Mouse (Mus musculus): ENCODE measurements around the gene Satb1.

Gene Satb1

GRCm38 (mm10) chr17:51832900-51833577 lies at the start of gene Satb1:
Gene Satb1, minus strand, starts transcription at chr17:51833290.
- in situ Hi-C loops (cut with MseI, MboI) = loop anchor here in 1 of 2 experiments (25.0 kb wide), 1 partner anchor 629 kb away; no protein-coding TSS in a partner anchor

- in situ Hi-C loops (cut with MseI, MboI) = no loop called here
Observed at GRCm38 (mm10) chr17:51882566-51882965, 49.5 kb upstream of the Satb1 start.

DNA sequence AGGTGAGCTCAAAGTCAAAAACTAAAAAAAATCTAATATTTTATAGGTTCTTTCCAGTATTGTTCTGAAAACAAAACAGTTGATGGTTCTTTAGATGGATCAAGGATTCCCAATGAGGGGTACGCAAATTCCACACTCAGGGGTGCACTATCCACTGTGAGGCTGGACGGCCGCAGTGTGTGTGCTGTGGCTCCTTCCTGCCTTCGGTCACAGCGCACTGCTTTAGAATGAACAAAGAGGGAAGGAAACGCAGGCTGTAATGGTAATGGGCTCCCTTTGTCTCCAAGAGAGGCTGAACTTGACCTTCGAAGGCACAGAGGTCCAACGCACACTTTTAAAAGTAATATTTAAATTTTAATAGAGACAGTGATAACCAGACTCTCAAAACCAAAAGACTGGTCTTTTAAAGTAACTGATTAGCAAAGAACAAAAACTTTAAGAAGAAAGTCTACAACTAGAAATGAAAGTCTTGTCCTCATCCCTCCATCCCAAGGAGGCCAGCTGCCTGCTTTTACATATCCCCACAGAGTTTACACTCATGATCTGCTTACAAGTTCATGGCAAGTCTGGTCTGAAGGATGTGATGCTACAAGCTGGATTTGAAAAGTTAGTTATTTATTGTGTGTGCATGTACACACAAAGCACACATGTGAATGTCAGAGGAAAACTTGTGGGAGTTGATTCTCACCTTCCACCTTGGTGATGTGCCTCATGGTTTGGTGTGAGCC lies 48.0 kb upstream of the Satb1 start:
- in situ Hi-C loops (cut with MseI, MboI) = no loop called here

DNA sequence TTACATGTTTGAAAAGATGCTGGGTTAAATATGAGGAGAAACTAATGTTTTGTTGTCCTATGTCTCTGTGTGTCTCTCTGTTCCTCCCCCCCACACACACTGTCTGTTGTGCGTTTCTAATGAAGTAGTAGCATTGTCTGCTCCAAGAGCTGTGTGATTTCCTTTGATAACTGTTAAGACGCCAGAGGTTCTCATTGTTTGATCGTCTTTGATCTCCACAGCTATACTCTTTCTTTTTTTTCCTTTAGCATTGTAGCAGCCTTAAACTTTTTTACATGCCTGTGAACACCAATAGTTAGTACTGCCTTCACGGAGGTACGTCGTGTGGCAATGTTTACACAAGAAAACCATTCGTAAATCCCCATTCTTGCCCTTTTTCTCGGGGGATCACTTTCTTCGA lies 47.1 kb upstream of the Satb1 start:
- in situ Hi-C loops (cut with MseI, MboI) = no loop called here

- in situ Hi-C loops (cut with MseI, MboI) = no loop called here
Observed at GRCm38 (mm10) chr17:51879736-51880135, 46.6 kb upstream of the Satb1 start.

- in situ Hi-C loops (cut with MseI, MboI) = no loop called here
Observed at GRCm38 (mm10) chr17:51879171-51879570, 46.1 kb upstream of the Satb1 start.

DNA sequence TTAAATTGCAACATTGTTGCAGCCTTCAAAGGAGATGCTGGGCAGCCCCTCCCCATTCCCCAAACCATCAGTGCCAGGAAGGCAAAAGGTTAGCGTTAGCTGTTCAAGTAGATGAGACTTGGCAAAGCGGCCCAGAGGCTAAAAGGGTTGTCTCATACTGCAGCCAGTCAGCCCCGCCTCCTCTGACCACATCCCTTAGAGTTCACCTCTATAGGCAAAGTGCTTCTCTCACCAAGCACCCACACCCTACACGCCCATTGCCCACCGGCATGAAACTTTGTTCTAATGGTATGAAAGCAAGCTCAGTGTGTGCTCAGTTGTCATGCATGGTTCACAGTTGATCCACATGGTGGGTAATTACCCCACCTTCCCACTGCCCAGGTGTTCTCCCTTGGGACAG lies 43.4 kb upstream of the Satb1 start:
- in situ Hi-C loops (cut with MseI, MboI) = no loop called here

DNA sequence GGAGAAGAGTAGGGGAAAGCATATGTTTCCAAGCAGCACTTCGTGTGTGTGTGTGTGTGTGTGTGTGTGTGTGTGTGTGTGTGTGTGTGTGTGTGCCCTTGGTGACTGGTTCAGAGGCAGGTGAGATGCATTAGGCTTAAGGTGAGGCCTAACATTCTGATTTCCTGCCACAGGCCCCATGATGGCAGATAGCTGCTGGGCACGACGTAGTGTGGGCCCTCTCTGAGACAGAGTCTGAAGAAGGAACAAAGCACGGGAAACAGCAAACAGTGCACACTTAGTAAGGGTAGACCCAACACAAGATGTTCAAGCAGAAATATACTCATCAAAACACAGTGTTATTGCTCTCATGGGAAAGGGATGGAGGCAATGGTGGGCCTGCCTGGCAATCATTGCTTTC lies 24.5 kb upstream of the Satb1 start:
- in situ Hi-C loops (cut with MseI, MboI) = no loop called here

- in situ Hi-C loops (cut with MseI, MboI) = no loop called here
Observed at GRCm38 (mm10) chr17:51856332-51856731, 23.2 kb upstream of the Satb1 start.

DNA sequence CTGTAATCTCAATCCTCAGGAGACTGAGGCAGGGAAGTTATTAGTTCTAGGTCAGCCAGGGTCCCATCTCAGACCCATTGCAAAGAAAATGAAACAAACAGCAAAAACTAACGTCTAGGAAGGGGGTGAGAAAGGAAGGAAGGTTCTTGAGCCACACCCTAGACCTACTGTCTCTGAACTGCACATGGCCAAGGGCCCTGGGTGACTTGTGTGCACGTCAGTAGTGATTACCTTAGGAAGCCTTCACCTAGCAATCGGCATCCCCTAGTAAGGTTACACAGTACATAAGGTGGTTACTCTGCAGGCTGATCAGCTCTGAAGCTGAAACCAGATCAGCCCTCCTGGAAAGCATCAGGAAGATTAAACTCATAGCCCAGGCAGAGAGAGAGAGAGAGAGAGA lies 22.2 kb upstream of the Satb1 start:
- in situ Hi-C loops (cut with MseI, MboI) = no loop called here

GRCm38 (mm10) chr17:51853952-51854351 lies 20.9 kb upstream of the Satb1 start:
- in situ Hi-C loops (cut with MseI, MboI) = no loop called here

- in situ Hi-C loops (cut with MseI, MboI) = loop anchor here in 1 of 2 experiments (25.0 kb wide), 1 partner anchor 622 kb away; no protein-coding TSS in a partner anchor
Observed at GRCm38 (mm10) chr17:51840596-51840995, 7.5 kb upstream of the Satb1 start.

- in situ Hi-C loops (cut with MseI, MboI) = loop anchor here in 1 of 2 experiments (25.0 kb wide), 1 partner anchor 623 kb away; no protein-coding TSS in a partner anchor
Observed at GRCm38 (mm10) chr17:51839484-51839883, 6.4 kb upstream of the Satb1 start.

DNA sequence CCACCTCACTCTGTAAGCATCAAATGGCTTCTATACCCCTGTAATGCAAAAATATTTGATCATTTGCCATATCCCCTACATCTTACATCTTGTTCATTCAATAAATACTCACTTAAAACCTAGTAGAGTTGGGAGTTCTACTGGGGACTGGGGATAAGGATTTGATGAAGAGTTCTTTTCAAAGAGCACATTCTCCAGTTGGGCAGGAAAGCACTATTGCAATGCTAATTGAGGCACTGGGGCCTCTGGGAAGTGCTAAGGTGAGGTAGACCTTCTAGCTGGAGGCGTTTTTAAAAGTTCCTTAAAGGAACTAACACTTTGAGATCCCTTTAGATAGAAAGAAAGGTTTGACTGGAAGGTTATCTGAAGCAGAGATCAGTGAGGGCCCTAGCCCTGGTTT lies 3.8 kb upstream of the Satb1 start:
- in situ Hi-C loops (cut with MseI, MboI) = loop anchor here in 1 of 2 experiments (25.0 kb wide), 1 partner anchor 625 kb away; no protein-coding TSS in a partner anchor

DNA sequence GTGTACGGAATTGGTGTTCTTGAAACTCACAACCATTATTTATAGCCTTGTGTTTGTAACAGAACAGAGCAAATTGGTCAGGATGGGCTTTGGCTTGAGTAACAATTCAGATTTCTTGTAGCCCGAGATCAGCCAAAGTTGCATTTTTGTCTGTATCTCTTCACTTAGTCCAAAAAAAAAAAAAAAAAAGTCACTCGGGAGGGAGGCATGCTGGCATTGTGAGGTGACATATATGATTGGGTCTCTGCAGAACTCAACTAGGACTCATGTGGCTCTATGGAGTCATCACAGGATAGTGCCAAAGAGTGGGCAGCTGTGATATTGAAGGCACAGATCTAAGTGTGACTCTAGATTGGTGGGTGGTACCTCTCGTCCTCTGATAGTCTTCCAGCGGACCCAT lies 3.2 kb upstream of the Satb1 start:
- in situ Hi-C loops (cut with MseI, MboI) = loop anchor here in 1 of 2 experiments (25.0 kb wide), 1 partner anchor 626 kb away; no protein-coding TSS in a partner anchor

DNA sequence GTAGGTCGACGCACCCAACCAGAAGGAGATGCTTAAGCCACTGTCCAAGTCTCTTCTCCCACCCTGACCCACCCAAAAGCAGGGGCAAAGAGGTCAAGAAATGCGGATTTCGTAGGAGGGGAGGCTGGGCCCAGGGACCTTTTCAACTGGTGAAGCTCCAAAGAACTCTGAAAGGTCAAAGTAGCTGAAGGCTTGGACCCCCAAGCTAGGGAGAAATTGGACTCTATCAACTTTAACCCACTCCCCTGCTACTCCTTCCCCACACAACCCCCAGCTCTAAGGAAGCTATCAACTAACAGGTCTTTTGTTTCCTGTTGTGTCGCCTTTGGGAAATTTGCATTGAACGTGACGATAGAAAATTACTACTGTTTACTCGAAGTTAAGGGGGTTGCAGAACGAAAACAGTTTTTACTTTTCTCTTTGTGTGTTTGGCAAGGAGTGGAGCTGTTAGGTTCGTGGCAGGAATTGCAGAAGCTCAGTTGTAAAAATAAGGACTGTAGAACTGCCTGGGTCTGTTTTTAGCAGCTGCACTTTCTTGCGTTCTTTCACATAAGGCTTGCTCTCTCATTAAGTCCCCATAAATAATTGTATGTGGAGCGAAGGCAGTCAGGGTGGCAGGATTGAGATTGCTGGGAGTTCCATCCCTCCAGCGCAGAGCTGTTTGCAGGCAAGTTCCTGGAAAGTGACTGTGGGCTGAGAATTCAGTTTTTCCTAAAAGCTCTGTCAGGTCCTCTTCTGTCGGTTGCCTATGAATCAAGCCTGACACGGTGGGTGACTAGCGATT lies 680 bp upstream of the Satb1 start:
- in situ Hi-C loops (cut with MseI, MboI) = loop anchor here in 1 of 2 experiments (25.0 kb wide), 1 partner anchor 629 kb away; no protein-coding TSS in a partner anchor

DNA sequence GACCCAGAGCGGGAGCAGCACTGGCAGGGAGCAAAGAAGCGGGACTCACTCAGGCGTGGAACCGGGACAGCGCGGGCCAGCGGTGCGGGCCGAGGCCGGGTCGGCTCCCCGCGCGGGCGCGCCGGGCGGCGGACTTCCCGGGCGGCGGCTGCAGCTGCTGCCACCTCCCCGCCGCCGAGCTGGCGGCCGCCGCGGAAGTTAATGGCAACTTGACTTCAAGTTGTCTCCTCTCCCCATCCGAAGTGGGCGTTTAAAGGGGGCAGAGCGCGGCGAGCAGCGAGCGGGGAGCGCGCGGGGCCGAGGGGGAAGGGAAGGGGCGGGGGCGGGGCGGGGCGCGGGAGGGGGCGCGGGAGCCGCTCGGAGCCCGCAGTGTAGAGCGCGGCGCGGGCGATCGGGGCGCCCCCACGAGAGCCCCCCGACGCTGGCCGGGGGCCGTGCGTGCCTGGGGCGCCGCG lies 642 bp downstream of the Satb1 start:
- in situ Hi-C loops (cut with MseI, MboI) = loop anchor here in 1 of 2 experiments (25.0 kb wide), 1 partner anchor 630 kb away; no protein-coding TSS in a partner anchor

GRCm38 (mm10) chr17:51831702-51832420 lies 1.2 kb downstream of the Satb1 start:
- in situ Hi-C loops (cut with MseI, MboI) = loop anchor here in 1 of 2 experiments (25.0 kb wide), 1 partner anchor 630 kb away; no protein-coding TSS in a partner anchor

DNA sequence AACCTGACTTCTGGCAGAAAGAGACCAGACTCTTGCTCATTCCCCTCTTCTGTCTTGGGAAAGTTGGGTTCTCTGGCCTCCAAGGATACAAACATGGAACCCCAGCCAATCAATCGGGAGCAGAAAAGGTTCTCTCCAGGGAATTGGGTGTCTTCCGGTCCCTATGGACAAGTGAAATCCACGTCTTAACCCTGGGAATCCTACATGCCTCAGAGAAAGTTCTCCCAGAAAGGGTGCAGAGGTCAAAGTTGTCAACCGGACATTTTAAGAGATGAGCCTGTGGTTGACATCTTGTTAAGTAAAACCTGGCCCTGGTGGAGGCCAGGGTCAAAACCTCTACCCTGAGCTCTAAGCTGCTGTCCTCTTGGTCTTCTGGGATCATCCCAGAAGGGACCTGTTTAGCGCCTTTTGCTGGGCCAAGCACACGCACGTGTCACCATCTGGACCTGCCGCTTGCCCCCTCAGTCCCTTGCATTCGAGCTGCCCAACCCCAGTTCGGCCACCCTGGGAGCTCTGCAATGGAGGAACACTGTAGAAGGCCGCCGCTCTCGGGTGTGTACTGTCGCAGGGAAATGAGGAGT lies 1.9 kb downstream of the Satb1 start:
- in situ Hi-C loops (cut with MseI, MboI) = loop anchor here in 1 of 2 experiments (25.0 kb wide), 1 partner anchor 631 kb away; no protein-coding TSS in a partner anchor

DNA sequence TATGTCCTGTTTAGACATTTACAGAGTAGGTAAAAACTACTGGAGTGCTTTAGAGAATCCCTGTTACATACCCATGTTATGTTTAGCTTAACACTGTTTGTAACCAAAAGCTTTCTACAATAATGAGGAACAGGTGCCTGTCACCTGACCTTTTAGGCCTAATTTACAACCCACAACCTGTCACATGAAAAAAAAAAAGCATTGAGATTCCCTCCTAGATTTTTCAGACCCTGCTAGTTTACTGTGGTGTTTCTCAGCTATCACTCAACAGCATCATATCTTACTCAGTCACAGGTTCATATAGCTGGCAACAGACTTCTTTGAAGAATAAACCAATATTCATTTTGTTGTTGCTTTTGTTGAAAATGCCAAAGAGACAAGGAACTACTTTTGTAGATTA lies 3.7 kb downstream of the Satb1 start:
- in situ Hi-C loops (cut with MseI, MboI) = loop anchor here in 1 of 2 experiments (25.0 kb wide), 1 partner anchor 633 kb away; no protein-coding TSS in a partner anchor
